ENCODE assay signal across 23 mouse cellular contexts in the genomic region with DNA sequence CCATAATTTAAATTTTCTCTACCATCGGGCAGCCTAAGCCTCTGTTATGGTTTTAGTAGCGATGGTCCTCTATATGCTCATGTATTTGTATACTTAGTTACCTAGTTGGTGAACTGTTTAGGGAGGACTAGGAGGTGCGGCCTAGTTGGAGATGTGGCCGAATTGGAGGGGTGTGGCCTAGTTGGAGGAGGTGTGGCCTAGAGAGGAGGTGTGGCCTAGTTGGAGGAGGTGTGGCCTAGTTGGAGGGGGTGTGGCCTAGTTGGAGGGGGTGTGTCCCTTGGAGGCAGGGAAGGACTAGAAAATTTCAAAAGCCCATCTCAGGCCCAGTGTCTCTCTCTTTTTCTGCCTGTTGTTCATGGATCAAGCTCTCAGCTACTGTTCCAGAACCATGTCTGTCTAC. TPM values are rescaled to one million over a fixed set of nuclear protein-coding genes. Genes with fewer than 3 reads are reported as not detected.
"Had no signal": no experiment of that assay in that cellular context is flagged by ENCODE, and none has a peak within 500 bp of the region (broad histone marks: within the 10 kb centered on the region; RNA-seq: fewer than 3 reads in every experiment).

No protein-coding gene starts in this region.

- ATAC-seq: liver, postnatal 0 days; lung, postnatal 0 days had no signal

- H3K27ac ChIP-seq: limb, embryonic 12.5 days; limb, embryonic 15.5 days; liver, embryonic 14.5 days; macrophage; midbrain, embryonic 10.5 days; neural tube, embryonic 12.5 days; neural tube, embryonic 15.5 days had no signal

- H3K4me3 ChIP-seq: limb, embryonic 12.5 days; limb, embryonic 15.5 days; megakaryocyte, embryonic 14.5 days; midbrain, embryonic 10.5 days; neural tube, embryonic 12.5 days; neural tube, embryonic 15.5 days had no signal

- H3K4me2 ChIP-seq: limb, embryonic 12.5 days; limb, embryonic 15.5 days; liver, embryonic 11.5 days; lung, embryonic 14.5 days; neural tube, embryonic 12.5 days; neural tube, embryonic 15.5 days had no signal

- H3K36me3 ChIP-seq: limb, embryonic 12.5 days; limb, embryonic 15.5 days; midbrain, embryonic 10.5 days; neural tube, embryonic 12.5 days; neural tube, embryonic 15.5 days had no signal

- H3K4me1 ChIP-seq: limb, embryonic 15.5 days; megakaryocyte, embryonic 14.5 days; midbrain, embryonic 10.5 days; neural tube, embryonic 12.5 days; neural tube, embryonic 15.5 days had no signal

- H3K9ac ChIP-seq: limb, embryonic 12.5 days; limb, embryonic 15.5 days; liver, embryonic 14.5 days; liver, postnatal 0 days; lung, embryonic 14.5 days; neural tube, embryonic 12.5 days; neural tube, embryonic 15.5 days had no signal

- DNase-seq: kidney, adult 18-20 months; kidney, adult 9 months; kidney, postnatal 14 days; kidney, postnatal 4 days; liver, postnatal 0 days; lung, embryonic 14.5 days; midbrain, embryonic 14.5 days; right cerebral cortex, adult 18-20 months; right cerebral cortex, postnatal 14 days; right cerebral cortex, postnatal 4 days; thymus, adult 2 months; thymus, postnatal 14 days; thymus, postnatal 4 days had no signal

- H3K9me3 ChIP-seq: limb, embryonic 12.5 days; limb, embryonic 15.5 days; midbrain, embryonic 10.5 days; neural tube, embryonic 12.5 days; neural tube, embryonic 15.5 days had no signal

- H3K27me3 ChIP-seq: limb, embryonic 15.5 days; neural tube, embryonic 12.5 days; neural tube, embryonic 15.5 days had no signal

RNA-seq across cellular contexts. Expression of gene Slc9a2, which starts 8.9 kb away (rescaled TPM):
- polyA plus RNA-seq: liver, embryonic 11.5 days; liver, postnatal 0 days; lung, embryonic 14.5 days; macrophage; neural tube, embryonic 12.5 days had no signal
